Mouse (Mus musculus) neural tube, embryonic 10.5 days (tissue): ENCODE data around the gene Tmem212.

Experiments used
- DNase-seq: peaks from one replicate; pipeline ENCODE4 v3.0.0-alpha.2; 2017; ENCODE audit warnings: low spot score; ENCODE audit errors: extremely low spot score

The Tmem212 gene

DNA sequence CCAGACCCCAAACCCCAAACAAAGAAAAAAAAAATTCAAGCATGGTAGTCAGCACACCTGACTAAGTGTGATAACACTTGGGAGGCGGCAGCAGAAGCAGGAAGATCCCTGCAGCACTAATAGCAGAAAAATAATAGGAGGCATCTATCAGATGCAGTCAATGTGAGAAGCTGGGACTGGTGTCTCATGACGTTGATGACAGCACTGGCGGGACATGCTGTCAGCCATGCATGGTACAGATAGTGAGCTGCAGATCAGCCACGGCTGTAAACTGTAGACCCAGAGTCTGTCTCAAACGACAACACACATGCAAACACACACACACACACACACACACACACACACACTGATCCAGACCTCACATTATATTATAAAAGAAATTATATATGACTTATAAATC is 52.9 kb downstream of the Tmem212 start:
- DNase-seq = no peak

DNA sequence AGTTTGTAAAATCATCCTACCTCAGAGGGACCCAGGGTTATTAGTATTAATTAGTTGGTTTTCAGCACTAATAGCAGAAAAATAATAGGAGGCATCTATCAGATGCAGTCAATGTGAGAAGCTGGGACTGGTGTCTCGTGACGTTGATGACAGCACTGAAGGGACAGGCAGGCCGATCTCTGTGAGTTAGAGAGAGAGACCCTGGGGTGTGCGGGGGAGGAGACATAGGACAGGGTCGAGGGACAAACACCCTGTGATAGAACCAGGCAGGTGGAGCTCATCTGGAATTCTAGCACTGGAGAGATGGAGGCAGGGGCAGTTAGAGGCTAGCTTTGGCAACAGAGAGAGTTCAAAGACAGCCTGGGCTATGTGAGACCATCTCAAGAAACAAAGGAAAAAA is 53.3 kb downstream of the Tmem212 start:
- no peak for DNase-seq

DNA sequence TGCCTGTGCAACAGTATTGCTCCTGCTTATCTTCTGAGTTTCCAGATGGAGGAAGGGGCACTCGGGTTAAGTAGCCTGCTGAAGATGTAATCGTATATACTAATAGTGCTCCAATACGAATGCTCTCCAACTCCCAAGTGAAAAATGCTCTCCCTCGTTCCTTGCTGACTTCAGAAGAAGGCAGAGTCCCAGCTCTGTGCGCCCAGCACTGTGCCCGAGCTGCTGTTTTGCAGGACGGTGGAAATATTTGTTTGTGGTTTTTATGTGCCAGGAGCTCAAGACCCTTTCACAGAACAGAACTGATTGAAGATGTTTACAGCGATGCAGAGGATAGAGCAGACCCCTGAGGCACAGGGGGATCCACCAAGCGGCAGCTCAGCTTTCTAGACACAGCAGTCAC is 55.9 kb downstream of the Tmem212 start:
- DNase-seq = no peak

DNA sequence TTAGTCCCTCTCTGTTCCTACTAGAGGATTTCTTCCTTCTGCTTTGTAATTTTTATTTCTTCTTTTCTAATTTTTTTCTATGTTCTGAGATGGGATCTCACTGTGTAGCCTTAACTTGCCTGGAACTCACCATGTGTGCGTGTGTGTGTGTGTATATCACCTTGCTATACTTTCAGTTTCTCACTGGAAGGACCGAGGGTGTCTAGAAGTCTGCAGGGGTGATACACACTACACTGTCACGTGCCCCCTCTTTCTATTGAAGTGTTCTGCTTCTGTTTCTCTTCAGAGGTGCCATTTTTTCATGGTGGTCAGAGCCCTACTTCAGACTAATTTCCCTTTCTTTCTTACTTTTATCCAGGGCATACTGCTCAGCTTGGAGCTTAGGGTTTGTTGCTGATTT is 56.4 kb downstream of the Tmem212 start:
- DNase-seq = no peak

DNA sequence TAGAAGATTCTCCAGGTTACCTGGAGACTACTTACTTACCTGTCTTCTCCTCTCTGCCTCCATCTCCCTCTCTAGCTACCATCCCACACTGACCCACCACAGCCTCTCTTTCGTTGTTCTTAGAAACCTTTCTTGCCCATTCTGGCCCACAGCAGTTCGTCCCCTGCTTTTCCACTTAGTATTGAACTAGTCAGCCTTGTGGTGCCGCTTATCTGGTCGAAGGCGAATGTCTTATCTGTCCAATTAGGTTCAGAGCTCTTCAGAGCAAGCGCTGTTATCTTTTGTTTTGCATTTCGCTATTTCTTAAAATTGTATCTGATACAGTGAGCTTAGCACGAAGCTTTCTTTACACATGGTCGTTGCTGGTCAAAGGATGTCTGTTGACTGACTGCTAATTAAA is 56.9 kb downstream of the Tmem212 start:
- DNase-seq = no peak

DNA sequence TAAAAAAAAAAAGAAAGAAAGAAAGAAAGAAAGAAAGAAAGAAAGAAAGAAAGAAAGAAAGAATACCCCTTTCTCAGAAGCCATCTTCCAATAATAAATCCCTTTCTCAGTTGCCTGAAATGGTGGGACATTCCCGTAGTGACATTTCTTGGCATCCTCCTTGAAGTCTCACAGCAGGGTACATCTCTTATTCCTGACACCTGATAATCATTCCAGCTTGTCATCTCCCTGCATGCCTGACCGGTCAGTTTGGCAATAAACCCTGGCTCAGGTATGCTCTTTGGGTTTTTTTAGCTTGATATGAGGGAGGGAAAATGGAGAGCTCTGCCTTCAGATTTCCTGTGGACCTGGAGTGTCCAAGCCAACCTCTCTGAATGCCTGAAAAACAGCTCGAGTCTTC is 59.9 kb downstream of the Tmem212 start:
- DNase-seq = no peak

DNA sequence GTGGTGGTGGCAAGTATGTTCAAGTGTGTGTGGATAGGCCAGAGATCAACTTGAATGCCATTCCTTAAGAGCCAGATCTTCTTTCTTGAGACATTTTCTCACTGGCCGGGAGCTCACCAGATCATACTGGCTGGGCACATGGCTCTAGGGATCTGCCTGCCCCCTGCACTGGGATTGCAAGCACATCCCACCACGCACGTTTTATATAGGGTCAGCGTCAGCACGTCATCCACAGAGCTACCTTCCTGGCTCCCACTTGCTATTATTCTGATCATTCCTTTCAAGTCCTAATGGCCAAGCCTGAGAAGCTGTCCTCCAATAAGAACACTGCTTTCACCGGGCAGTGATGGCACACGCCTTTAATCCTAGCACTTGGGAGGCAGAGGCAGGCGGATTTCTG is 60.4 kb downstream of the Tmem212 start:
- DNase-seq = no peak

DNA sequence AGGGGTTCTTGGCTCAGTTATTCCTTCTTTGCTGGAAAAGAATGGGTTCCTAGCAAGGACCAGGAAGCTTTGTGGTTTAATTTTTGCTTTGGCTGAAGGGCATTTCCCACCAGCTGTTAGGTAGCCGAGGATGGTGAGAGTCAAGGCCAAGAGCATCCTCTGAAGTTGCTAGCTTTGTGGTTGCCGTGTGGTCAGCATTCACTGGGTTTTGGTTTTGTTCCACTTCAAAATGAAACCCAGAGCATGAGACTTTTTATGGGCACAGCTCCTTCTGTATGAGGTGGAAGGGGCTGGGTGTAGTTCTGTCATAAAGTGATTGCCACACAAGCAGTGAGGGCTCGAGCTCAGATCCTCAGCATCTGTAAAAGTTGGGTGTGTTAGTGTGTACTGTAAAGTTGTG is 67.4 kb downstream of the Tmem212 start:
- DNase-seq = no peak

DNA sequence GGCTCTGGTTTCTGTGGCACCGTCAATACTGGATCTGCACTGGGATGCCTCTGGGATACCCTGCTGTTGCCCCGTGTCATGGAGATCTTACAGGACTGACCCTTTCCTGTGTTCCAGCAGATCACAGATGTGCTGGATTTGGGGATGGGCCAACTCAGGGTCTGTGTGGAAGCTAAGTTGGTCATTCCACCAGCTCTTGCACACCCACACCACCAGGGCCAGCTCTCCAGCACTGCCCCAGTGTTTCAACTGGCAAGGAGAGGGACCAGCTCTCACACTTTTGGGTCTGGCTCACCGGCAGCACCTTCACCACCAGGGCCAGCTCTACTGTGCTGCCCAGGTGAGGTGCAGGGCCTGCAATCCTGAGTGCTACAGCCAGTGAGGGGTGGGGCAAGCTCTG is 68.9 kb downstream of the Tmem212 start:
- DNase-seq = no peak

DNA sequence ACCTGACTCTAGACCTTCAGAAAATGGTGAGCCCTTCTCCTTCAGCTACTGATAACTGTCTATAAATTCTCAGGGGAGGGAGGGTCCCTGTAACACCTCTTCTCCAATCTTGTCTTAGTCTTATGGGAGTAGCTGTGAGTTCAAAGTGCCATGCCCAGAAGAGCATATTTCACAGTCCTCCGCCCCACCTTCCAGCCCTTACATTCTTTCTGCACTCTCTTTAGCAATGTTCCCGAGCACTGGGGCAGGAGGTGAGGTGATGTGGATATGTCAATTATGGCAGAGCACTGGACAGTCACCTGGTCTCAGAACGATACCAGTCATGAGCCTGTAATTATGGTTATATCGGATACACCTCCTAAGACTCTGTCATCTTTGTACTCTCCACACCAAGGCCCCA is 70.2 kb downstream of the Tmem212 start:
- DNase-seq = no peak
